Mouse (Mus musculus) kidney, adult 2 months (tissue): ENCODE data around the gene Zglp1.

Source experiments
- CTCF ChIP-seq: fragments of 200-500 bp; conservative IDR thresholded peaks from 2 replicates; pipeline ENCODE4 v1.5.1; 2011; ENCODE audit warnings: low read depth, mild to moderate bottlenecking, control low read depth, low read length, moderate library complexity, mixed read lengths; ENCODE audit not compliant: insufficient read depth, insufficient read length
- POLR2A ChIP-seq: fragments of 200-500 bp; IDR thresholded peaks from one replicate; pipeline ENCODE4 v1.6.1; 2011; ENCODE audit warnings: low read depth, low read length, control low read depth

GRCm38 (mm10) chr9:21073044-21073840 lies 6.3 kb upstream of the Zglp1 start, which contains the start of the genes Gm49373 and Fdx1l:
- TF ChIP-seq CTCF: no peak
- peak; percentile 35 for TF ChIP-seq POLR2A
